Mouse (Mus musculus) brain, adult 2 months (tissue): Measurements from ENCODE around the gene Ddost.

Source experiments
- DNase-seq: peaks from one replicate; pipeline ENCODE4 v3.0.0; 2011; ENCODE audit warnings: low read depth, low spot score

The Ddost gene

GRCm38 (mm10) chr4:138304340-138305104 is at the start of gene Ddost:
Gene Ddost, plus strand, starts transcription at chr4:138304730.
- peak; percentile 100 for DNase-seq

- DNase-seq: no peak
Observed at GRCm38 (mm10) chr4:138257116-138257687, 47.3 kb upstream of the Ddost start.

- DNase-seq: no peak
Observed at GRCm38 (mm10) chr4:138258663-138259062, 45.9 kb upstream of the Ddost start.

GRCm38 (mm10) chr4:138259482-138259881 is 45.0 kb upstream of the Ddost start:
- no peak for DNase-seq

- DNase-seq: peak; percentile 85
Observed at GRCm38 (mm10) chr4:138261843-138262681, 42.5 kb upstream of the Ddost start.

GRCm38 (mm10) chr4:138267869-138268268 is 36.7 kb upstream of the Ddost start:
- no peak for DNase-seq

- peak; percentile 91 for DNase-seq
Observed at GRCm38 (mm10) chr4:138272011-138272997, 32.2 kb upstream of the Ddost start.

- peak; percentile 88 for DNase-seq
Observed at GRCm38 (mm10) chr4:138278346-138278745, 26.2 kb upstream of the Ddost start.

GRCm38 (mm10) chr4:138282834-138283233 is 21.7 kb upstream of the Ddost start:
- peak; percentile 93 for DNase-seq

- no peak for DNase-seq
Observed at GRCm38 (mm10) chr4:138286411-138286810, 18.1 kb upstream of the Ddost start.

- DNase-seq: no peak
Observed at GRCm38 (mm10) chr4:138288691-138289090, 15.8 kb upstream of the Ddost start.

GRCm38 (mm10) chr4:138292028-138292427 is 12.5 kb upstream of the Ddost start:
- no peak for DNase-seq

GRCm38 (mm10) chr4:138293261-138293948 is 11.1 kb upstream of the Ddost start:
- peak; percentile 82 for DNase-seq

GRCm38 (mm10) chr4:138293949-138294550 is 10.5 kb upstream of the Ddost start:
- peak; percentile 33 for DNase-seq

GRCm38 (mm10) chr4:138301271-138301780 is 3.2 kb upstream of the Ddost start:
- no peak for DNase-seq

- no peak for DNase-seq
Observed at GRCm38 (mm10) chr4:138303011-138303410, 1.5 kb upstream of the Ddost start.

GRCm38 (mm10) chr4:138303742-138304141 is 788 bp upstream of the Ddost start:
- no peak for DNase-seq

- DNase-seq: no peak
Observed at GRCm38 (mm10) chr4:138307025-138307424, 2.5 kb downstream of the Ddost start.

- peak; percentile 60 for DNase-seq
Observed at GRCm38 (mm10) chr4:138307739-138308138, 3.2 kb downstream of the Ddost start.
